Mouse (Mus musculus) ovary, postnatal 10 days (tissue): ENCODE measurements around the gene Slc25a54.
A peak's percentile ranks its signal among the peaks of the same experiment; 100 is the strongest.

Source experiments
- DNase-seq: peaks from one replicate; pipeline ENCODE4 v3.0.0; 2022; ENCODE audit warnings: low spot score

Gene Slc25a54

GRCm38 (mm10) chr3:109080169-109080568 lies at the start of gene Slc25a54:
Slc25a54 (plus strand) TSS chr3:109080469.
- no peak for DNase-seq

GRCm38 (mm10) chr3:109030817-109031216 lies 49.5 kb upstream of the Slc25a54 start:
- DNase-seq, result no peak

GRCm38 (mm10) chr3:109031626-109032025 lies 48.6 kb upstream of the Slc25a54 start:
- no peak for DNase-seq

- DNase-seq, result no peak
Measured at GRCm38 (mm10) chr3:109032306-109032705, 48.0 kb upstream of the Slc25a54 start.

- DNase-seq, result no peak
Measured at GRCm38 (mm10) chr3:109034411-109034810, 45.9 kb upstream of the Slc25a54 start.

- DNase-seq, result no peak
Measured at GRCm38 (mm10) chr3:109040908-109041307, 39.4 kb upstream of the Slc25a54 start.

GRCm38 (mm10) chr3:109043395-109043794 lies 36.9 kb upstream of the Slc25a54 start:
- DNase-seq, result no peak

GRCm38 (mm10) chr3:109046428-109046827 lies 33.8 kb upstream of the Slc25a54 start:
- DNase-seq, result no peak

- no peak for DNase-seq
Measured at GRCm38 (mm10) chr3:109047707-109048283, 32.5 kb upstream of the Slc25a54 start.

GRCm38 (mm10) chr3:109051056-109051945 lies 29.0 kb upstream of the Slc25a54 start:
- no peak for DNase-seq

GRCm38 (mm10) chr3:109051946-109052331 lies 28.3 kb upstream of the Slc25a54 start:
- no peak for DNase-seq

- DNase-seq, result no peak
Measured at GRCm38 (mm10) chr3:109059903-109060302, 20.4 kb upstream of the Slc25a54 start.

- DNase-seq, result no peak
Measured at GRCm38 (mm10) chr3:109062391-109062790, 17.9 kb upstream of the Slc25a54 start.

- no peak for DNase-seq
Measured at GRCm38 (mm10) chr3:109062989-109063388, 17.3 kb upstream of the Slc25a54 start.

GRCm38 (mm10) chr3:109084418-109084817 lies 4.1 kb downstream of the Slc25a54 start:
- no peak for DNase-seq

GRCm38 (mm10) chr3:109088460-109088859 lies 8.2 kb downstream of the Slc25a54 start:
- no peak for DNase-seq

- DNase-seq, result no peak
Measured at GRCm38 (mm10) chr3:109104702-109105101, 24.4 kb downstream of the Slc25a54 start.

- no peak for DNase-seq
Measured at GRCm38 (mm10) chr3:109117136-109117535, 36.9 kb downstream of the Slc25a54 start.

GRCm38 (mm10) chr3:109119562-109119961 lies 39.3 kb downstream of the Slc25a54 start:
- DNase-seq, result no peak

GRCm38 (mm10) chr3:109119973-109120372 lies 39.7 kb downstream of the Slc25a54 start:
- DNase-seq, result no peak

- peak; percentile 50 for DNase-seq
Measured at GRCm38 (mm10) chr3:109122641-109123530, 42.6 kb downstream of the Slc25a54 start, which contains the start of gene Slc25a24. Slc25a24 (plus strand) TSS chr3:109123149.

- DNase-seq, result peak; percentile 31
Measured at GRCm38 (mm10) chr3:109123531-109123981, 43.3 kb downstream of the Slc25a54 start.
